Mouse (Mus musculus) forebrain, embryonic 16.5 days (tissue): ENCODE data around the gene Tlr4. TPM values are rescaled to one million over a fixed set of nuclear protein-coding genes. Genes with fewer than 3 reads are reported as not detected.
A peak's percentile ranks its signal among the peaks of the same experiment; 100 is the strongest.

Source experiments
- ATAC-seq: fragments of 200-750 bp; cut with Nextera tagmentation; 2 replicates; pipeline ENCODE4 v1.8.0; 2017; ENCODE audit warnings: mild to moderate bottlenecking, moderate library complexity
- H3K27ac ChIP-seq: fragments of 300-500 bp; sonication (generic); 2 replicates; pipeline ENCODE4 v1.5.1; 2014; ENCODE audit warnings: low read length, control low read depth
- H3K27me3 ChIP-seq: fragments of 300-500 bp; sonication (generic); replicated peaks from 2 replicates; pipeline ENCODE4 v1.6.1; 2014; ENCODE audit warnings: low read length; ENCODE audit not compliant: control insufficient read depth, insufficient read depth
- H3K36me3 ChIP-seq: fragments of 300-500 bp; sonication (generic); 2 replicates; pipeline ENCODE4 v1.6.1; 2014; ENCODE audit not compliant: control insufficient read depth, insufficient read depth
- H3K4me1 ChIP-seq: fragments of 300-500 bp; sonication (generic); replicated peaks from 2 replicates; pipeline ENCODE4 v1.6.1; 2014; ENCODE audit warnings: low read length; ENCODE audit not compliant: control insufficient read depth, insufficient read depth
- H3K4me2 ChIP-seq: fragments of 300-500 bp; sonication (generic); 2 replicates; pipeline ENCODE4 v1.6.1; 2014; ENCODE audit warnings: mild to moderate bottlenecking, low read length, control low read depth
- H3K4me3 ChIP-seq: fragments of 300-500 bp; sonication (generic); replicated peaks from 2 replicates; pipeline ENCODE4 v1.5.1; 2014; ENCODE audit warnings: mild to moderate bottlenecking, low read length, control low read depth
- H3K9ac ChIP-seq: fragments of 300-500 bp; sonication (generic); replicated peaks from 2 replicates; pipeline ENCODE4 v1.6.1; 2014; ENCODE audit warnings: low read depth, low read length, control low read depth
- H3K9me3 ChIP-seq: fragments of 300-500 bp; sonication (generic); 2 replicates; pipeline ENCODE4 v1.6.1; 2016; ENCODE audit warnings: low read length; ENCODE audit not compliant: control insufficient read depth
- WGBS: fragments of 180-500 bp; shearing (Covaris S2); extraction: QIAGEN DNeasy Blood & Tissue Kit; methylation state at CpG from one replicate; pipeline ENCODE4 v1.1.7; 2014; 5-methylcytosine and 5-hydroxymethylcytosine counted together
- polyA plus RNA-seq: library from polyadenylated mRNA; unstranded; fragments of >200 nt; fragmentation: Nextera tagmentation; extraction: Ambion mirVana; gene quantifications from 2 replicates; pipeline ENCODE4 v1.2.1, GENCODE M21; 2015

The Tlr4 gene
- polyA plus RNA-seq, 1 experiment from 2014 or later = 0.61 TPM

GRCm38 (mm10) chr4:66926066-66926465 lies 98.7 kb downstream of the Tlr4 start:
- no peaks in the 10 kb centered on the region for H3K36me3 ChIP-seq
- WGBS = 25% methylated on average over 4 of the region's 4 CpGs
- H3K27ac ChIP-seq = no peak overlapping the region
- H3K4me1 ChIP-seq = no peaks in the 10 kb centered on the region
- H3K9me3 ChIP-seq = no peaks in the 10 kb centered on the region
- no peaks in the 10 kb centered on the region for H3K27me3 ChIP-seq
- no peak overlapping the region for H3K9ac ChIP-seq
- no peak overlapping the region for H3K4me2 ChIP-seq
- ATAC-seq = no peak
- no peak overlapping the region for H3K4me3 ChIP-seq

DNA sequence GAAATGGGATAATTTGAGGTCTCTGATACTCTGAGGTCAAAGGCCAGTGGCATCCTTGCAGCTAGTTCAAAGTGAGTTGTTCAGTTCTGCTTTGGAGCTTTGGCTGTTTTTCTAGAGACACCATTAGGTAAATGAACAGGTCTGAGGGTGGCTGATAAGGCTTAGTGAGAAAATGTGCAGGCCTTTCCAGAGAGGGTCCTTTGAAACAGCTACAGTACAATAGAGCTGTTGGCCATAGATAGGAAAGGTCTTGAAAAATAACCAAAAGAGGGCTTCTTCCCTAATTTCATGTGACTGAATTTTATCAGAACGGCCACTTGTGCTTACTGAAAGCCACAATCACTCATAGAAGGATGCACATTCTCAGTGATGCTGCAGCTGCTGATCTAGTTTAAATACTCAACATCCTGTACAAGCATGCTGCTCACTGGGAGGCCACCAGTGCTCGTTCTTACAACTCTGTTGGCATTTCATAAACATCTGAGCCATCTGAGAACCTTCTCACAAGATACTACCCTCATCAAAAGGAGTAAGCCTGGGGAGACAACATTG lies 100.2 kb downstream of the Tlr4 start:
- Histone ChIP-seq H3K9ac (no peak overlapping the region), H3K27me3 (no peaks in the 10 kb centered on the region), H3K36me3 (no peaks in the 10 kb centered on the region), H3K27ac (no peak overlapping the region), H3K4me1 (no peaks in the 10 kb centered on the region), H3K4me3 (no peak overlapping the region), H3K9me3 (no peaks in the 10 kb centered on the region), H3K4me2 (no peak overlapping the region)
- 87% methylated on average over 2 of the region's 2 CpGs for WGBS
- no peak for ATAC-seq

DNA sequence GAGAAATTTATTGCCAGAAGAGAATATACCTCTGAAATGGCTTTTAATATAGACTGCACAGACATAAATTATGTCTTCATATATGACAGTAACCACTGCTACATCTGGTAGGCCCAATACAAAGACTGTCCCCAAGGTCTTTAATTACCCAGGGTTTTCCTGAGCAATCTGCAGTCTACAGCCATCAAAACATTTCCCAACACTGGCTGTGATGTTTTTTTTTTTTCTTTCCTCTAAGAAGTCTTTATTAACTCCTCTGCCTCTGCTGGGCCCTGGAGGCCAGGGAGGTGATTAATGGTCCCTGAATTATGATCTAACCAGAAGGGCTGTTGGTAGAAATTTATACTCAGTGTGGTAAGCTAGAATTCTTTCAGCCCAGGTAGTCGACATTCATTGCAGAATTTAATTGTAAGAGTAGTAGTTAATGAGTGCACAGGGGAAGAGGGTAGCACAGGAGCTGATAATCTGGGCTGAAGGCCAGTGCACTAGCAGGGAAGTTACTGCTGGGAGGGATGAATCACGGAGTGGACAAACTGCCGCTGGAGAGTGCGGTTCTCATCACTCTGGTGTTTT lies 111.2 kb downstream of the Tlr4 start:
- Histone ChIP-seq H3K9me3 (no peaks in the 10 kb centered on the region), H3K4me2 (no peak overlapping the region), H3K27me3 (no peaks in the 10 kb centered on the region), H3K27ac (no peak overlapping the region), H3K36me3 (no peaks in the 10 kb centered on the region), H3K9ac (no peak overlapping the region), H3K4me1 (no peaks in the 10 kb centered on the region), H3K4me3 (no peak overlapping the region)
- WGBS = 77% methylated on average over 4 of the region's 4 CpGs
- ATAC-seq = no peak

DNA sequence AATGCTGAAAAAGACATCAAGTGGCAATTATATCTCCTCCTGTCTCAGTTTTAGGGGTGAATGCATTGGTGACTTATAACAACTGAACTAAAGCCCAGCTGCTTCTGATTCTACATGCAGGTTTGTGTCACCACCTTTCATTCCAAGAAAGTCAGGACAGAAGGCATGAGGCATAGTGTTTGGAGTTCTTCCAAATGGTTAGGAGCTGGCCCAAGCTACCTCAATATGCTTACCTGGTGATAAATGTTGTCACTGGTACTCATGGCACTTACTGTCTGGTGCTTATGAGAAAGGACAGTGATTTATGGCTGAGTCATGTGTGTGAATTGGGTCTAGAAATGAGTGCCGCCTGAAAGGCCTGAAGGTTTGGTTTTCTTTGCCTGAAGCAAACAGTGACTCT lies 114.5 kb downstream of the Tlr4 start:
- ATAC-seq = no peak
- Histone ChIP-seq H3K36me3 (no peaks in the 10 kb centered on the region), H3K27me3 (no peaks in the 10 kb centered on the region), H3K27ac (no peak overlapping the region), H3K4me3 (no peak overlapping the region), H3K9ac (no peak overlapping the region), H3K9me3 (no peaks in the 10 kb centered on the region), H3K4me1 (no peaks in the 10 kb centered on the region), H3K4me2 (no peak overlapping the region)
- 90% methylated on average over 1 of the region's 1 CpGs for WGBS

DNA sequence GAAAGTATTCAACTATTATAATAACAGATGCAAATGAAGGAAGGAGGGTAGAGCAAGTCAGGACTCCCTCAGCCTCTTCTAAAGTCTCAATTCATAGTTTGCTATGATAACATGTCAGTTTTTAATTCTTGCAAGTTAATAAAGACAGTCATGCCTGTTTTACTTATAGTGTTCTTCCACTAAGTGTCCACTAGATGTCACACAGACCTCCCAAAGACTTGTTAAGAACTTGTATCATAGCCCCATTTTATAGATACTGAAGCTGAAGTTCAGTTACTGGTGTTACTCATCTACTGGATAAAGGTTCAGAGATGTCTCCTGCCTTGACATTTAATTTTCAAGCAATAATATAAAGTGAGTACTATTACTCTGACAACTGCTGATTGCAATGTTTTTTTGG lies 116.3 kb downstream of the Tlr4 start:
- H3K9me3 ChIP-seq = no peaks in the 10 kb centered on the region
- H3K4me3 ChIP-seq = no peak overlapping the region
- peaks cover 2% of the 10 kb centered on the region; the same call in 1 of the 2 replicates for H3K4me1 ChIP-seq
- no peak overlapping the region for H3K4me2 ChIP-seq
- no peaks in the 10 kb centered on the region for H3K36me3 ChIP-seq
- H3K9ac ChIP-seq = no peak overlapping the region
- no peak for ATAC-seq
- no peak overlapping the region for H3K27ac ChIP-seq
- no peaks in the 10 kb centered on the region for H3K27me3 ChIP-seq

DNA sequence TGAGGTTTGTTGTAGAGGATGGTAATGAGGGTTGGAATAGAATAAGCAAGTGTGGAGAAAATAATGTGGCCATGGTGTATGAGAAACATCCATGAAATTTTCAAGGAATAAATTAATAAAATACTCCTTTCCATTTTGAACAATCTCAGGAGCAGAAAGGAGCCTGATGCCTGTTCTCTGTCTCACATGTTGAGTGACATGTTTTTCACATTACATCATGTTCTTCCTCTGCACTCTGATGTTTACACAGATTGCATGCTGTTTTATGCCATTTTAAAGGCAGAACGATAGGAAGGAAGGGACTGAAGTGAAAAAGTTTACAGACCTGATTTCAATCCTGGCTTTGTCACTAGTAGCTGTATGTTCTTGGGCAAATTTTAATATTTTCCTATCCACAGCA lies 120.3 kb downstream of the Tlr4 start:
- WGBS = 17% methylated on average over 1 of the region's 1 CpGs
- H3K36me3 ChIP-seq = no peaks in the 10 kb centered on the region
- H3K4me2 ChIP-seq = no peak overlapping the region
- peaks cover 2% of the 10 kb centered on the region; the same call in 1 of the 2 replicates for H3K4me1 ChIP-seq
- ATAC-seq = peak; percentile 52
- no peaks in the 10 kb centered on the region for H3K27me3 ChIP-seq
- no peaks in the 10 kb centered on the region for H3K9me3 ChIP-seq
- H3K27ac ChIP-seq = no peak overlapping the region
- H3K9ac ChIP-seq = no peak overlapping the region
- no peak overlapping the region for H3K4me3 ChIP-seq

DNA sequence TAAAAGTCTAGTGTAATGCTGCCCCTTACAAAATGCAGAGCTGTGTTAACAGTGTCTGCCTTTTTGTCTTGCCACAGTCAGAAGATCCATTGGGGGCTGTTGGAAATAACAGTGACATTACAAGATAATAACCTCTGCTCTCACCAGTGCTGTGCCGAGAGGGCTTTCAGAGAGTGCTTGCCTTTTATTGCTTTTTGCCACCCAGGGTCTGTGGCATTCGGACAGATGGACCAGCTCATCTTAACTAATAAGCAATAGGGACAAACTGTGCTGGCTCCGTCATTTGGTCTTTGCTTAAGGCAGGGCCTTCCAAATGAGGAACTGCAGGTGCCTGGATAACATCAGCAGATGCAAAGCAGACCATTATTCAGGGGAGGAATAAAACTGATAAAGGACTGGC lies 147.5 kb downstream of the Tlr4 start:
- no peaks in the 10 kb centered on the region for H3K27me3 ChIP-seq
- WGBS = 80% methylated on average over 3 of the region's 3 CpGs
- no peak for ATAC-seq
- H3K9ac ChIP-seq = no peak overlapping the region
- H3K4me2 ChIP-seq = no peak overlapping the region
- no peak overlapping the region for H3K27ac ChIP-seq
- H3K36me3 ChIP-seq = no peaks in the 10 kb centered on the region
- no peaks in the 10 kb centered on the region for H3K9me3 ChIP-seq
- no peak overlapping the region for H3K4me3 ChIP-seq
- H3K4me1 ChIP-seq = no peaks in the 10 kb centered on the region
